Mouse (Mus musculus) left cerebral cortex, postnatal 14 days (tissue): ENCODE measurements around the gene Gm20388. TPM values are rescaled to one million over a fixed set of nuclear protein-coding genes. Genes with fewer than 3 reads are reported as not detected.

Source experiments
- DNase-seq, 2 experiments: peaks; one replicate each; pipeline ENCODE4 v3.0.0; 2021 to 2022; ENCODE audit warnings: low spot score in 2 of 2, mixed read lengths in 1 of 2
- intact Hi-C: fragments of 180-260 bp; cut with DNase I; formaldehyde crosslinking; loops from one replicate; pipeline ENCODE4 v1.15.1; 2025
- total RNA-seq, 2 experiments: library from RNA; stranded (reverse); gene quantifications; 2 replicates each; pipeline ENCODE4 v1.2.3; 2021

Gene Gm20388
- total RNA-seq, 2 experiments from 2014 or later, result 2.8 to 7.3 TPM

DNA sequence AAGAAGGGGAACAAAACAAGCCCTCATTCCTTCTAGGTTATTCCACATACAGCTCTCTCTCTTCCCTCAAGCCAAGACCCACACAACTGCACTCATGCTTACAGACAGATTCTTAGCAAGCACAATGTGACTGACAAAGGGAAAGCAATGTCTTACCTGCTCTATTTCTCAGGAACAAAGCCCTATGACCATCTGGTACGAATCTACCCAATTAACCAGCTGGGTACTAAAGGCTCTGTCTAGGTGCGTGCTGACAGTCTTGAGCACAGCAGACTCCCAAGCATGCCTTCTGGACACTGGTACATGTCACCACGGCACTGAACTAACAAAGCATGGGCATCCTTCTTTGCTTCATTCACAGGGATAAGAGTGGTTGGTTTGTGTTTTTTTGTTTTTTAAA is 3027.5 kb downstream of the Gm20388 start:
- intact Hi-C loops, result no loop called here
- no peak for DNase-seq

DNA sequence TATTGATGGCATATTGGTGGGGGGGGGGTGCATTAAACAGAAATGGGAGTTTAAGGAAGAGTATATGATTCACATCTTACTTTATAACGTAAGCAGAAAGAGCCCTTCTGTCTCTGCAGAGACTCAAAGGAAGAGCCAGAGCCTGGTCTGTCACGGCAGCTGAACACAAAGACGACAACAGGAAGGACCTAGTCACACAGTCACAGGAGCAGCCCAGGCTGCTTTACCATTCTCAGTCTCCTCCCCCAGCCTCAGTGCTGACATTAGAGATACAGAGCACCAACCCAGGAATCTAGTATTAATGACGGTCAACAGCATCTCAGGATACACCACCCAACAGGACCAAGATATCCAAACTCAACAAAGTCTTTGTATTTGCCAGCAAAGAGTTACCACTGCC is 3027.9 kb downstream of the Gm20388 start:
- DNase-seq, result no peak
- intact Hi-C loops, result no loop called here

DNA sequence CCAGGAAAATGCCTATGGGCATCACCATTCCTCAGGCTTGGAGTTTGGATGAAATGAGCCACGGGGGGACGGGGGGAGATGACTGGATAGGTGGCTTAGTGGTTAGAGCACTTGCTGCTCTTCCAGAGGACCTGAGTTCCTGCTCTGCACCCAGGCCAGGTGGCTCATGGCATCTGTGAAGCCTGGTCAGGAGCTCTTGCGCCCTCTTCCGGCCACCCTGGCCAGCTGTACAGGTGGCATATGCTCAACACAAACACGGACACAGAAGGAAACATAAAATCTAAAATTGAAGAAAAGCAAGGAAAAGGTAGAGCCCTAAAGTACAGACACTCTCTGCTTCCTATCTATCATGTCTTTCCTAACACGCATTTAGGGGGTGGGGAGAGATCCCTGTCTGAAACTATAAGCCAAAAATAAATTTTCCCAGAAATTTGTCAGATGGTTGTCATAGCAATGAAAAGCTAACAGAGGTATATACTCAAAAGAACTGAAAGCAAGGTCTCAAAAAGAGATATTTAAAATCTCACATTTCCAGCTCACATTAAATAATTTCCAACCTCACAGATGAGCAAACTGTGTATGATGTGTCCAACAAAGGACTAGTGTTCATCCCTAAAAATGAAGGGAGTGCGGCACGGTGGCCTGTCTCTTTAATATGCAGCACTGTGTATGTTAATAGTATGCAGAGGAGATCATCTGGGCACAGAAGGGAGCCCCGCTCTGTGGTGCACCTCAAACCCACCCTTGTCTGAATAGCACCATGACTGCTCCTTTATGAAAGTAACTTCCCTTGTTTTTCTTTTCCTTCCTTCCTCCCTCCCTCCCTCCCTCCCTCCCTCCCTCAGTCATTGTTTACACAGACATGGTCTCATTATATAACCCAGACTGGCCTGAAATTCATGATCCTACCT is 3032.4 kb downstream of the Gm20388 start:
- intact Hi-C loops, result no loop called here
- DNase-seq, result peak in 1 of 2 experiments; percentile 43

DNA sequence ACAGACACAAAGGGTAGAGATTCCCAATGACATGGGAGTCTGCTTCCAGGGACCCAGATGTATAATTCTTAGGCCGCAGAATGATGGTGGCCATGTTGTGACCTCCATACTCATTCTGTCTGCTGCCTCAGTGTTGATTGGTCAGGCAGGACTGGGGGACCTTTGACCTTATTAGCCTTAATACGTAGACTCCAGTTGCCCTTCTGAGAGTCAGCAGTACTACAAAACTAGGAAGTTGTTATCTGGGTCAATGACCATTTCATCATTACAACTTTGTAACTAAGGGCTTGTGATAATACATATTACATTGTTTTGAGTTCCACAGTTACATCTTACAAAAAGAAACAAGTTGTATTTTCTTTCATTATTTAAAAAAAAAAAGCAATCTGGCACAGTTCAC is 3035.1 kb downstream of the Gm20388 start:
- intact Hi-C loops, result no loop called here
- DNase-seq, result no peak

DNA sequence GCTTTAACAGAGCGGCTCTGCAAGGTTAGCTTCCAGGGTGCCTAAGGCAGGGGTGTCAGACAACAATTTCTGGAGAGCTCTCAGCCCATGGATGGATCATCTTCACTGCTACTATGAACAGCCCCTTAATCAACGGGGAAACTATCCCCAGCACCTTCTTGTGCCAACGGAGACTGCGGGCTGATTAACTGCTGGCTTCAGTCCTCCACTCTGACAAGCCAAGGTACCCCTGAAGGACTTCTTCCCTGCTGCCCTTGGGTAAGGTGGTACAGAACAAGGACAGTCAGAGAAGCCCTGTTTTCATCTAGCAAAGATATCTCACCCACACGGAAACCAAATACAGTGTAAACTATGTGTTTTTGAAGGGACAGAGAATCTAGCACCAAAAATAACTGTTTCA is 3039.1 kb downstream of the Gm20388 start:
- intact Hi-C loops, result no loop called here
- no peak for DNase-seq

DNA sequence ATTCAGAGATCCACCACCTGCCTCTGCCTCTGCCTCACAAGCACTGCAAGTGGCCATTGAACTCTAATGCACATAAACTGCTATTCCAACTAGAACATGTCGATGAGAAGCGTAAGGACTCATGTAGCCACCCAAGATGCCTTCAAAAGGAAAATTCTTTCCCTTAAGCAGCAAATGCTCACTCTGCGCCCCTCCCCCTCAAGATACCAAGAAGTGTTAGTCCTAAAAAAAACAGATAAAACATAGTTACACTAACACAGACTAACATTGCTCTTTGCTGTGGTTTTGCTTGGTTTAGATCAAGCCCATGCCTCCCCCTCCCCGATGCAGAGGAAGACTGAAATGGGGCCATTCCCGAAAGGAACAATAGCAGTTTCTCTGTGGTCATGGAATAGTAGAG is 3040.8 kb downstream of the Gm20388 start:
- intact Hi-C loops, result no loop called here
- no peak for DNase-seq

DNA sequence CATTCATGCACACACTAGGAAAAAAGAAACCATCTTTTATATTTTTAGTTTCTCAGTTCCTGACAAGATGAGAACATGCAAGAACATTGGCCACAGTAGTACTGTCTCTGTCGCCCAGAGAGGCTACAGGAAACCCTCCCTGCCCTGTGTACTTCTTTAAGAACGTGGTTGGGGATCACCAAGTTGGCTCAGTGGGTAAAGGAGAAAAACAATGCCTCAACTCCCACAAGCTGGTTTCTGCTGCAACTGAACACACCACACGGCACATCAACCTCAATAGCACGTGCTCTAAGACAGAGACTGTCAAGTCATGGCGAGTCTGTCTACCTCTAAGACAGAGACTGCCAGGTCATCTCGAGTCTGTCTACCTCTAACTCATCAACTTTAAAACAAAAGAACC is 3042.4 kb downstream of the Gm20388 start:
- DNase-seq, result no peak
- intact Hi-C loops, result no loop called here

DNA sequence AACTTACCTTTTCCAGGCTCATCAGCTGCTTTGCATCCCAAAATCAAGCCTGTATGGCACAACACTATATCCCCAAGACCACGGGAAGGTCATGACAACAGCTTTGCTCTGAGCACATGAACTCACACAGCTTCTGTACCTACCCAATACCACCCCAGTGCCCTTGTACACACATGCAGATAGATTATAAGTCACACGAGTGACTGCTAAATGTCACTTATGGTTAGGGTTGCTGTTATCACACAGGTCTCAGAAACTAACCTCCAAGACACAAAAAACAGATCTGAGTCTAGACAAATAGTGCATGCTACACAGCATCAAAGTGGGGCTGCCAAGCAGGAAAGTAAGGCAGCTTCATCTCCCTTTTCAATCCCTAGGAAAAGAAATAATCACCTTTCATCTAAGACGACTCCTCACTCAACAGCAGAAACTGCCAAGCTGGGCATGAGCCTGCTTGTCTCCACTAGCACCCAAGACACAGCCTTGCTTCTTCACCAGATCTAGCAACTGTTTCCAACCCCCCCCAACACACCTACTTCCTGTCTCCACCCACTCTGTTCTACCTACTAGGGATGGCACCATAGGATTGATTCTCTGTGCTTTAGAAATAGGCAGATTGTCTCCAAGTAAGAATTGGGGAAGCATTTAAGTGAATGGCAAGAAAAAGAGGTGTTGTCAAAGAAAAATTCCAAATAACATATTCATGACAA is 3043.6 kb downstream of the Gm20388 start:
- intact Hi-C loops, result no loop called here
- DNase-seq, result no peak

DNA sequence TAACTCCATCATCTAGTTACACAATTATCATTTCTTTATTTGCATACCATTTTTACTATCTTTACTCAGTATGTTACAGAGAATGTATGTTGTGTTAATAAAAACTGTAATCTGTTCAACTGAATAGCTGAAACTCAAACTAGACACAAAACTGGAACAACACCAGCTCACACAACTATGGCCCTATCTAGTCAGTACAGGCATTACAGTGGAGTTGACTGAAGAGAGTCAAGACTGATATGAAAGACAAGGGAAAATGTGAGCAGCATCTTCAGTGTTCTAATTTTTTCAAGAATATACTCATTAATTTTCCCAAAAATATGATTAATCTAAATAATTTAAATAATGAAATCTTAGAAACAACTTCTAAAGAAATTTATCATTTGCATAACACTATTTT is 3044.6 kb downstream of the Gm20388 start:
- intact Hi-C loops, result no loop called here
- no peak for DNase-seq

DNA sequence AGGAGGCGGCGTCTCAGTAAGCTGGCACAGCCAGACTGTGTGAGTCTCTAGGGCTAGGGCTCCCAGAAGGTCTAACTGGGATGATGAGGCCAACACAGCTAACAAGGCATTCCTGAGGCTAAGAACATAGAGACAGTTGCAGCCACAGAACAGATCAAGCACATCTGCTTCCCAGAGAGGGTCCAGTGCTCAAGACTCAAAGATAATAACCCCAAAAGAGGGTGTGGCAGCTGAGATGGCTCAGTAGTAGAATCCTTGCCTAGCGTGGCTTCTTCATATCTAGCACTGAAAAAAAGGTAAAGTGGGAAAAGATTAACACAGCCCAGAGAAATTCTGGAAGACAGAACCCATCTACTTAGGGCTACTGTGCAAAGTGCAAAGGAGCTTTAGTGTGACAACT is 3045.4 kb downstream of the Gm20388 start:
- intact Hi-C loops, result no loop called here
- DNase-seq, result no peak

DNA sequence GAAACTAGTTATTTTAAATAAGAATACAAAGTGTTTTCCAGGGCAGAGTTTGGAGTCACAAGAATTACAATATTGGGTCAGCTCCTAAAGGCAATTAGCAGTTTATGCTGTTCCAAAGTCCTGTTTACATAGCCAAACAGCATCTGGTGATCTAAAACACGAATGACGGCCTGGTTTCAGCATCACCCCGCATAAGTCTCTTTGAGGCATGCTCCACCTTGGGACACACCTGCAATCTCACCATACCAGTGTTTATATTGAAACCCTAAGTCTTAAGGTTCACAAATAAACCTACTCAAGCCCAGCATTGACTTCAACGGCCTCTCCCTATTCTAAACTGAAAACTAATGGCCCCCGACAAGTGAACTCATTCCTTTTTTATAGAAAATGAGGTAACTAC is 3049.7 kb downstream of the Gm20388 start:
- DNase-seq, result no peak
- intact Hi-C loops, result no loop called here

DNA sequence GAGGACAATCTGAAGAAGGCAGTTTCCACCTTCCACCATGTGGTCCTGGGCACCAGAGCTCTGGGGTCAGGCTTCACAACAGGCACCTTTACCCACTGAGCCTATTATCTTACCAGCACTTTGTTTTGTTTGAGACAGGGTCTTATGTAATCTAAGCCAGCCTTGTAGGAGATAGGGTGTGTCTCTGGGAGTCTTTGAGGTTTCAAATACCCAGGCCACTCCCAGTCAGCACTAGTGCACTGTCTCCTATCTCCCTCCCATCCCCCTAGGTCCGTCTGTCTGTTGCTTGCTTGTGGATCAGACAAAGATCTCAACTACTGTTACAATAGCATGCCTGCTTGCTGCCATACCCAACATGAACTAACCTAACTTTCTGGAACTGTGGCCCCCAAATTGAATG is 3050.3 kb downstream of the Gm20388 start:
- intact Hi-C loops, result no loop called here
- DNase-seq, result no peak

DNA sequence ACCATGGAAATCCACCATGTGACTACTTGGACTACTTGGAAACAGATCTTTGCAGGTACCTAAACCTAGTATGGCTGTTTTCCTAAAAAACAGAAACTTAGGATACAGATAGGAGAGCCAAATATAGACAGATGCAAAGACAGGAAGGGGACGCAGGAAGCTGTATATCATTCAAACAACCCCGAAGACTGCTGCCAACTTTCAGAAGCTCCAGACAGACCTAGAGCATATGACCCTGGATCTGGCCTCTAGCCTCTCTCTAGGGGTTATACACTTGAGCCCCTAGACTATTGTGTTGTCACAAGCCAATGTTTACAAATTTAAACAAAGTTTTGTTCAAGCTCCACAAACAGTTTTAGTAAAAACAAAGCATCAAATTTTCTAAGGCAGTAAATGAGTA is 3050.8 kb downstream of the Gm20388 start:
- intact Hi-C loops, result no loop called here

DNA sequence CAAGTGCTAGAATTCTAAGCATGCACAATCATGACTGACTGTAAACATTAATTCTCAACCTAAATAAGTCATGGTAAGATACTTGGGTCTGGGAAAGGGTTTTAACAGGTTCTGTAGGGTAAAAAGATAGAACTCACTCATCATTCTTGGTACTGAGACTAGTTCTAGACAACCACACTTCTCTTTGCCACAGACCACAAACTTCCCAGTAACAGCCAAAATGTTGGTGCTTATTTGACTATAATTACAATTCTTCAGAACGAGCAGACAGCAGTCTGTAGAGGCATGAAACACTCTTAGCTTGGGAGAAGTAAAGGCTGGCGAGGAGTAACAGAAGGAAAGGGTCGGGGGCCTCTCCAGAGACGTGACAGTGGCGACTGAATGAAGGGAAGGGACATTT is 3051.4 kb downstream of the Gm20388 start:
- intact Hi-C loops, result no loop called here
- DNase-seq, result no peak

More for the DNA sequence above, 3050.8 kb downstream of the Gm20388 start:
- no peak for DNase-seq

DNA sequence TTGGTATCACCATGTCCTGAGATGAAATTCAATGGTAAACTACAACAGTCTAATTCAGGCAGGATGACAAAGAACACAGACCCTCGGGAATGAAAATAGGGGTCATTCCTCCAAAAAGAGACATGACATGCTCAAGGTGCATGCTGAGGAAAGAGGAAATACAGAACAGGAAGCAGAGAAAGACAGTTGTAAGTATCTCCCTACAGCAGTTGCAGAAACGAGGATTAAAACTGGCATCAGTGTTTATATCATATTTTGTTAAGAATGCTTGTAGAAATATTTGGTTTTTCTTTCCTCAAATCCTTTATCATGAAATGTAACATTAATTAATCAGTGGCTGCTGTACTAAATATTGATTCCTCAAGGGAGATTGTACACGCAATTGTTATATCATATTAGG is 3056.0 kb downstream of the Gm20388 start:
- intact Hi-C loops, result no loop called here

DNA sequence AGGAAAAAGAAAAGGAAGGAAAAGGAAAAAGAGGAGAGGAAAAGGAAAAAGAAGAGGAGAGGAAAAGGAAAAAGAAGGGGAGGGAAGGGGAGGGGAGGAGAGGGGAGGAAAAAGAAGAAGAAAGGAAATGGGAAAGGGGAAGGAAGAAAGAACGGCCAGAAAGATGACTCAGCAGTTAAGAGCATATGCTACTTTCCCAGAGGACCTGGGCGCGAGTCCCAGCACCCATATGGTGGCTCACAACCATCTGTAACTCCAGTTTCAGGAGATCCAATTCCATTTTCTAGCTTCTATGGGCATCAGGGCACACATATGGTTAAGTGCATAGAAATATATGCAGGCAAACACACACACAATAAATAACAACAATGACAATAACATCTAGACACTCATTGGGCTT is 3057.5 kb downstream of the Gm20388 start:
- intact Hi-C loops, result no loop called here
- DNase-seq, result no peak

More for the DNA sequence above, 3056.0 kb downstream of the Gm20388 start:
- DNase-seq, result no peak

DNA sequence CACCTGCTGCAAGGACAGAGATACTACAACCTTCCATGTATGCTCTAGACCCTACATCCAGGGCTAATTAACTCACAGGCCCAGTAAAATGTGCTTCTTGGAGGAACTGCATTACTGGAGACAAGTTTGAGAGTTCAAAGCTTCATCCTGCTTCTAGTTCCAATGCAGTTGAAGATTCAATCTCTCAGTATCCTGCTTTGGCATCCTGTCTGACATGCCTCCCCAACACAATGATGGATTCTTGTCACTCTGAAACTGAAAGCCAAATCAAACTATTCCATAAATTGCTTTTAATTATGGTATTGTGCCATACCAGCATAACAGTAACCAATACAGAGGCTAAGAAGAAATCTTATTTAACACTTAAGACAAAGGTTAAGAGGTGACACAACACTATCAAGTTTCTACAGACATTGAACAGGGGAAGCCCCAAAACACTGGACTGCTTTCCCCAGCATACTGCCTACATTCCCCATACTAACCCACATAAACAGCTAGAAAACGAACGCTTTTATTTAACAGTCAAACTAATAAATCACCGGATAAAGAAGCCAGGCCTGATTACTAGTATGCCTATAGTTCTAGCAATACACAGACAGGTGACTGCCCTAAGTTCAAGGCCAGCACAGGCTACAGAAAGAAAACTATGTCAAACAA is 3059.5 kb downstream of the Gm20388 start:
- intact Hi-C loops, result no loop called here
- no peak for DNase-seq

DNA sequence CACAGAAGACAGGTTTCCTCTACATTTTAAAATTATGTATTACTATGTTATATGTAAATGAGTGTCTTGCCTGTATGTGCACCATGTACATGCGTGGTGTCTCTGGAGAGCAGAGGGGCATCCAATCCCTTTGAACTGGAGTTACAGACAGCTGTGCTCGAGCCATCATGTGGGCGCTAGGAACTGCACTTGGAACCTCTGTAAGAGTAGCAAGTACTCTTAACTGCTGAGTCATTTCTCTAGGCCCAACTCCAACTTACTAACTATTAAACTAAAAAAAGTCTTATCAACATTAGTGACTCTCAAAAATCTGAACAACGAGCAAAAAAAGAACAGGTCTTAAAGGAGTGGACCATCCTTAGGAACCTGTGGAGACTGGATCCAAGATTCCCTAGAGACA is 3065.4 kb downstream of the Gm20388 start:
- intact Hi-C loops, result no loop called here
- DNase-seq, result no peak

DNA sequence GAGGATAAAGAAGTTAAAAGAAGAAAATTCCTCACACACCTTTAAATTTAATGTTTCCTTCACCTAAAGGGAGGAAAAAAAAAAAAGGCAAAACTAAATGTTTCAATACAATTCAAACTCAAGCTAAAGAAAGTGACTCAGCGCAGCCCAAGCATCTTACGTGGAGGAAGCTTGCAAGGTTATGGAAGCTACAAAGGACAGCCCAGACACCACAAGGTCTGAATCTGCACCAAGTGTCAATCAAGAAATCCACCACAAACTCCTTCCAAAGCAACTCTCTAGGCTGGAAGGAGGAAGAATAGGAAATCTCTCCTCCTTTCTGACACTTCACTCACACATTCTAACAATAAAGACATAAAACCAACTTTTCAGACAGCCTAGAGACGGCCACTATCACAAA is 3068.8 kb downstream of the Gm20388 start:
- intact Hi-C loops, result no loop called here
- DNase-seq, result no peak

DNA sequence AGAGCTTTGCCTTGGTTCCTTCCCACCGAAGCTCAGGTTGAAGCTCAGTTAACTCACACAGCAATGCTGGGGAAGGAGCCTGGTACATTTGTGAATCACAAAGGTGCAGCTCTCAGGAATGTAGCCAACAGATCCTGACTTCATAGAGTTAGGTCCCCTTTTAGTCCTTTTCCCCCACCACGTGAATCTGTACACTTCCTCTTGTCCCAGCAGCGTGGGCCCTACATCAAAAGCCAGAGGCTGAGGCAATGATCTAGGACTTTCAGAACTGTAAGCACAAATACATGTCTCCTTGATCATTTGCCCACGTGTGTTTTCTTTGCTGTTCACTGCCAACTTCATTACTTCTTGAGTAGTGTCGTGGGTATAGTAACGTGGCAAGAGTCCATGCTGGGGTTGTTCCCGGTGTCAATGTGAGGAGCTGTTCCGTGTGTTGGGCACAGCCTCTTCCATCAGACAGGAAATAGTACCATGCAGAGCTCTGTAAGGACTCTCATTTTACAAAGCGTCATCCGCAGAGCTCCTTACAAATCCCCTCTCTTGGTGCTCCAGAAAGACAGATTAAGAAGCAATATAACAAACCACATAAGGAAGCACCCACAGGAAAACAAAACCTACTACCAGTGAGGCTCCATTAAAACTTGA is 3069.3 kb downstream of the Gm20388 start:
- intact Hi-C loops, result no loop called here
- DNase-seq, result no peak
